Mouse (Mus musculus) thymus, adult 2 months (tissue): Measurements from ENCODE around the gene Myo18b. TPM values are rescaled to one million over a fixed set of nuclear protein-coding genes. Genes with fewer than 3 reads are reported as not detected.

ENCODE experiments used
- DNase-seq: peaks from one replicate; pipeline ENCODE4 v3.0.0; 2021
- H3K27ac ChIP-seq: fragments of 200-500 bp; 2 replicates; pipeline ENCODE4 v1.5.1; 2012; ENCODE audit warnings: low read length, control low read depth; ENCODE audit not compliant: control insufficient read depth, insufficient read depth
- H3K27me3 ChIP-seq: fragments of 200-500 bp; 2 replicates; pipeline ENCODE4 v1.6.1; 2012; ENCODE audit warnings: mild to moderate bottlenecking, low read length, moderate library complexity, mixed read lengths; ENCODE audit not compliant: control insufficient read depth, insufficient read depth
- H3K36me3 ChIP-seq: fragments of 200-500 bp; 2 replicates; pipeline ENCODE4 v1.6.1; 2012; ENCODE audit warnings: mild to moderate bottlenecking, low read length, moderate library complexity; ENCODE audit not compliant: control insufficient read depth, insufficient read depth
- H3K4me1 ChIP-seq: fragments of 200-500 bp; replicated peaks from 2 replicates; pipeline ENCODE4 v1.6.1; 2012; ENCODE audit warnings: low read length; ENCODE audit not compliant: control insufficient read depth, insufficient read depth
- H3K4me3 ChIP-seq: fragments of 200-500 bp; 2 replicates; pipeline ENCODE4 v1.5.1; 2012; ENCODE audit warnings: mild to moderate bottlenecking, low read length, control low read depth, moderate library complexity; ENCODE audit not compliant: control insufficient read depth, insufficient read depth
- CTCF ChIP-seq: fragments of 200-500 bp; IDR thresholded peaks from 2 replicates; pipeline ENCODE4 v1.5.1; 2012; ENCODE audit warnings: mild to moderate bottlenecking, control low read depth, low read length, moderate library complexity, borderline replicate concordance; ENCODE audit not compliant: control insufficient read depth, poor library complexity, insufficient read depth; ENCODE audit errors: extremely low read depth
- POLR2A ChIP-seq: fragments of 200-500 bp; IDR thresholded peaks from 2 replicates; pipeline ENCODE4 v1.6.1; 2012; ENCODE audit warnings: mild to moderate bottlenecking, low read length, control low read depth, moderate library complexity; ENCODE audit not compliant: control insufficient read depth, poor library complexity, insufficient read depth; ENCODE audit errors: extremely low read depth
- WGBS: fragments of 180-500 bp; shearing (Covaris S2); methylation state at CpG from one replicate; pipeline ENCODE4 v1.1.7; 2018; 5-methylcytosine and 5-hydroxymethylcytosine counted together
- polyA plus RNA-seq: library from polyadenylated mRNA; depleted of rRNA; stranded (reverse); fragments of >200 nt; gene quantifications from 2 replicates; pipeline ENCODE4 v1.2.3, GENCODE M21; 2012

Myo18b gene
- polyA plus RNA-seq, 1 experiment: 3.8 TPM

- Histone ChIP-seq H3K36me3 (no peaks in the 10 kb centered on the region), H3K4me1 (no peaks in the 10 kb centered on the region), H3K4me3 (no peak overlapping the region), H3K27me3 (no peaks in the 10 kb centered on the region), H3K27ac (no peak overlapping the region)
- DNase-seq: no peak
- TF ChIP-seq POLR2A (no peak), CTCF (no peak)
- WGBS: 83% methylated on average over 15 of the region's 15 CpGs
Observed at GRCm38 (mm10) chr5:112791792-112792780, 104.1 kb downstream of the Myo18b start.

- 89% methylated on average over 4 of the region's 4 CpGs for WGBS
- no peak for DNase-seq
- H3K4me3 ChIP-seq: no peak overlapping the region
- no peaks in the 10 kb centered on the region for H3K4me1 ChIP-seq
- TF ChIP-seq POLR2A: no peak
- no peak for TF ChIP-seq CTCF
- no peaks in the 10 kb centered on the region for H3K36me3 ChIP-seq
- H3K27ac ChIP-seq: no peak overlapping the region
- no peaks in the 10 kb centered on the region for H3K27me3 ChIP-seq
Observed at GRCm38 (mm10) chr5:112790376-112791111, 105.6 kb downstream of the Myo18b start.

- no peak for DNase-seq
- H3K27ac ChIP-seq: no peak overlapping the region
- no peak overlapping the region for H3K4me3 ChIP-seq
- no peaks in the 10 kb centered on the region for H3K36me3 ChIP-seq
- no peaks in the 10 kb centered on the region for H3K4me1 ChIP-seq
- H3K27me3 ChIP-seq: no peaks in the 10 kb centered on the region
- WGBS: 91% methylated on average over 2 of the region's 2 CpGs
- no peak for TF ChIP-seq CTCF
- no peak for TF ChIP-seq POLR2A
Observed at GRCm38 (mm10) chr5:112788441-112788840, 107.7 kb downstream of the Myo18b start.

GRCm38 (mm10) chr5:112786788-112787187 is 109.4 kb downstream of the Myo18b start:
- DNase-seq: no peak
- 85% methylated on average over 6 of the region's 6 CpGs for WGBS

GRCm38 (mm10) chr5:112786031-112786430 is 110.1 kb downstream of the Myo18b start:
- Histone ChIP-seq H3K27me3 (no peaks in the 10 kb centered on the region), H3K27ac (no peak overlapping the region), H3K36me3 (no peaks in the 10 kb centered on the region), H3K4me1 (no peaks in the 10 kb centered on the region), H3K4me3 (no peak overlapping the region)
- DNase-seq: no peak
- TF ChIP-seq CTCF (no peak), POLR2A (no peak)
- WGBS: 76% methylated on average over 8 of the region's 8 CpGs

More at GRCm38 (mm10) chr5:112786788-112787187, 109.4 kb downstream of the Myo18b start:
- no peaks in the 10 kb centered on the region for H3K4me1 ChIP-seq
- H3K27ac ChIP-seq: no peak overlapping the region
- no peak for TF ChIP-seq CTCF
- no peak for TF ChIP-seq POLR2A
- H3K27me3 ChIP-seq: no peaks in the 10 kb centered on the region
- H3K4me3 ChIP-seq: no peak overlapping the region
- no peaks in the 10 kb centered on the region for H3K36me3 ChIP-seq

- DNase-seq: no peak
- H3K4me1 ChIP-seq: no peaks in the 10 kb centered on the region
- 88% methylated on average over 7 of the region's 7 CpGs for WGBS
- H3K27ac ChIP-seq: no peak overlapping the region
- TF ChIP-seq POLR2A (no peak), CTCF (no peak)
- H3K4me3 ChIP-seq: no peak overlapping the region
- no peaks in the 10 kb centered on the region for H3K36me3 ChIP-seq
- H3K27me3 ChIP-seq: no peaks in the 10 kb centered on the region
Observed at GRCm38 (mm10) chr5:112781719-112782118, 114.4 kb downstream of the Myo18b start.
